Mouse (Mus musculus) cerebellum, adult 2 months (tissue): ENCODE measurements around the gene Extl2. TPM values are rescaled to one million over a fixed set of nuclear protein-coding genes. Genes with fewer than 3 reads are reported as not detected.

ENCODE experiments used
- DNase-seq, 2 experiments: peaks; one replicate each; pipeline ENCODE4 v3.0.0; 2021
- H3K27ac ChIP-seq: fragments of 200-500 bp; 2 replicates; pipeline ENCODE4 v1.5.1; 2012; ENCODE audit warnings: low read length, control low read depth, inconsistent platforms; ENCODE audit not compliant: insufficient read depth
- H3K27me3 ChIP-seq: fragments of 200-500 bp; 2 replicates; pipeline ENCODE4 v1.6.1; 2012; ENCODE audit warnings: inconsistent platforms, mild to moderate bottlenecking, low read length, moderate library complexity; ENCODE audit not compliant: control insufficient read depth, insufficient read depth
- H3K4me1 ChIP-seq: fragments of 200-500 bp; 2 replicates; pipeline ENCODE4 v1.6.1; 2011; ENCODE audit warnings: low read length; ENCODE audit not compliant: control insufficient read depth, insufficient read depth
- H3K4me3 ChIP-seq: fragments of 200-500 bp; replicated peaks from 2 replicates; pipeline ENCODE3; 2011; ENCODE audit warnings: mild to moderate bottlenecking, low read depth, low read length, control low read depth; ENCODE audit not compliant: insufficient read depth
- CTCF ChIP-seq: fragments of 200-500 bp; IDR thresholded peaks from 2 replicates; pipeline ENCODE4 v1.5.1; 2011; ENCODE audit warnings: low read depth, mild to moderate bottlenecking, control low read depth, low read length, moderate library complexity, borderline replicate concordance; ENCODE audit not compliant: insufficient read depth
- POLR2A ChIP-seq: fragments of 200-500 bp; IDR thresholded peaks from 2 replicates; pipeline ENCODE4 v1.6.1; 2011; ENCODE audit warnings: low read length, control low read depth, borderline replicate concordance; ENCODE audit not compliant: insufficient read depth
- WGBS: fragments of 180-500 bp; shearing (Covaris S2); methylation state at CpG from one replicate; pipeline ENCODE4 v1.1.7; 2018; 5-methylcytosine and 5-hydroxymethylcytosine counted together
- polyA plus RNA-seq: library from polyadenylated mRNA; depleted of rRNA; stranded (reverse); fragments of >200 nt; gene quantifications from 2 replicates; pipeline ENCODE4 v1.2.3, GENCODE M21; 2012; rRNA removed

Extl2 gene
- polyA plus RNA-seq, 1 experiment: 70.0 TPM

DNA sequence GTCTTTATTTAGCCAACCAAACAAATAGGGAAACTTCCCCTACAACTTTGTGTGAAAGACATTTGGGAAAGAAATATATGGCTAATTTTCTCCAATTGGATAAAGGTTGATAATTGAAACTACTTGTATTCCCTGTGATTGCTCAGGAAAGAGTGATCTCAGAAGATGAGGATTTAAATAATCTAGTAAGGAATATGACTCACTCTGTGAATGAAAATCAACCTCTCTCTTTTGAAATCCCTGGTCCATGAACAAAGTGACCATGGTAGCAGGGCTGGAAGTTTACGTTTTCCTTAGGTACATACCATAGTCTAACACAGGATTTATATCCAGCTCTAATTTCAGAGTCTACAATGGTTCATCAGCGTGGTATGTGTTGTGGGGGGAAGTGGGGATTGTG, 69.5 kb downstream of the Extl2 start:
- DNase-seq: no peak
- Histone ChIP-seq H3K27me3 (no peaks in the 10 kb centered on the region), H3K27ac (no peak overlapping the region), H3K4me1 (no peaks in the 10 kb centered on the region), H3K4me3 (no peak overlapping the region)
- no peak for TF ChIP-seq POLR2A
- TF ChIP-seq CTCF: no peak
- WGBS: 93% methylated on average over 2 of the region's 2 CpGs

- Histone ChIP-seq H3K27me3 (no peaks in the 10 kb centered on the region), H3K4me3 (no peak overlapping the region), H3K27ac (no peak overlapping the region), H3K4me1 (no peaks in the 10 kb centered on the region)
- TF ChIP-seq CTCF: peak; percentile 13; the same call in 1 of the 2 replicates
- no peak for TF ChIP-seq POLR2A
- DNase-seq: peak in 1 of 2 experiments; percentile 32
- 35% methylated on average over 4 of the region's 4 CpGs for WGBS
Measured at GRCm38 (mm10) chr3:116078490-116078889, 71.2 kb downstream of the Extl2 start.

Other genes with a start within 250 kb of the Extl2 start
- 11.4 and 12.2 TPM in 2 replicates for gene Dph5, start 119.6 kb upstream of the Extl2 start, polyA plus RNA-seq
- 13.7 and 14.3 TPM in 2 replicates for gene Slc30a7, start 56 bp upstream of the Extl2 start, polyA plus RNA-seq
- 9.1 and 9.3 TPM in 2 replicates for gene Vcam1, start 122.2 kb downstream of the Extl2 start, polyA plus RNA-seq
- gene Gpr88, start 246.0 kb downstream of the Extl2 start, polyA plus RNA-seq: 0.61 and 2.6 TPM in 2 replicates